Comparison of ENCODE assay signal across 10 mouse cellular contexts in genomic region chr2:65337378-65338140, GRCm38 (mm10). TPM values are rescaled to one million over a fixed set of nuclear protein-coding genes. Genes with fewer than 3 reads are reported as not detected.
DNase-seq lines count a peak whose midpoint lies in the region; ATAC-seq and TF ChIP-seq lines count a peak whose summit lies in the region.
"Had no signal": no experiment of that assay in that cellular context is flagged by ENCODE, and none has a peak within 500 bp of the region (broad histone marks: within the 10 kb centered on the region; RNA-seq: fewer than 3 reads in every experiment).

No protein-coding gene starts in this region.

- DNase-seq in heart, adult 11 months = peak; percentile 91
- no peak for DNase-seq in heart, postnatal 25 days (ENCODE audit: low spot score)
- DNase-seq in embryo, embryonic 11.5 days (ENCODE audit: low read depth, low spot score) = peak; percentile 19
- peak; percentile 31 to 51 for DNase-seq in heart, adult 9 months (ENCODE audit: low spot score in 2 of 2)
- peak; percentile 51 to 60 for DNase-seq in kidney, adult 8-10 months
- peak; percentile 44 for DNase-seq in limb, embryonic 10.5 days (ENCODE audit: low spot score)
- peak; percentile 82 for DNase-seq in midbrain, postnatal 0 days (ENCODE audit: low spot score)
- DNase-seq in thymus, postnatal 0 days (ENCODE audit: low spot score) = peak; percentile 74
- DNase-seq: liver, embryonic 13.5 days had no signal

- H3K4me2 ChIP-seq in midbrain, postnatal 0 days (ENCODE audit: low read depth, low read length, poor library complexity, severe bottlenecking) = 0 out of 2 replicates have a peak overlapping the region, but pooled peaks have one; percentile 4
- H3K4me2 ChIP-seq: liver, embryonic 13.5 days had no signal

- no peaks in the 10 kb centered on the region for H3K27me3 ChIP-seq in limb, embryonic 10.5 days (ENCODE audit: low read depth, poor library complexity, severe bottlenecking)
- H3K27me3 ChIP-seq in midbrain, postnatal 0 days (ENCODE audit: insufficient read depth, low read length) = no peaks in the 10 kb centered on the region
- H3K27me3 ChIP-seq: liver, embryonic 13.5 days had no signal

- 27% methylated on average over 14 of the region's 14 CpGs for WGBS in limb, embryonic 10.5 days
- WGBS in midbrain, postnatal 0 days = 15% methylated on average over 14 of the region's 14 CpGs

- H3K36me3 ChIP-seq in limb, embryonic 10.5 days = no peaks in the 10 kb centered on the region
- H3K36me3 ChIP-seq in midbrain, postnatal 0 days (ENCODE audit: insufficient read depth, low read length) = no peaks in the 10 kb centered on the region
- H3K36me3 ChIP-seq: G1E; liver, embryonic 13.5 days had no signal

- intact Hi-C loops in heart, postnatal 25 days (cut with DNase I) = loop anchor here (5.0 kb wide), 3 partner anchors 100 to 370 kb away; partner anchors contain the start of genes Cobll1 and Grb14

- H3K4me1 ChIP-seq in limb, embryonic 10.5 days = peaks cover 20% of the 10 kb centered on the region
- no peaks in the 10 kb centered on the region for H3K4me1 ChIP-seq in midbrain, postnatal 0 days (ENCODE audit: insufficient read depth, low read length)

- H3K9me3 ChIP-seq in limb, embryonic 10.5 days (replicated peaks) = no peaks in the 10 kb centered on the region
- H3K9me3 ChIP-seq in midbrain, postnatal 0 days (ENCODE audit: low read length) = no peaks in the 10 kb centered on the region
- H3K9me3 ChIP-seq: liver, embryonic 13.5 days had no signal

- no peak overlapping the region for H3K27ac ChIP-seq in limb, embryonic 10.5 days
- no peak overlapping the region for H3K27ac ChIP-seq in midbrain, postnatal 0 days (ENCODE audit: low read depth, low read length)
- H3K27ac ChIP-seq: liver, embryonic 13.5 days had no signal

- no peak overlapping the region for H3K9ac ChIP-seq in midbrain, postnatal 0 days (replicated peaks; ENCODE audit: low read length, poor library complexity, severe bottlenecking)
- H3K9ac ChIP-seq: liver, embryonic 13.5 days had no signal

- ATAC-seq in midbrain, postnatal 0 days (ENCODE audit: low FRiP score) = 0 out of 2 replicates have a peak, but pooled peaks have one; percentile 73

- peak; percentile 85 for TF ChIP-seq CTCF in midbrain, postnatal 0 days (IDR thresholded peaks at IDR 0.05)

- no peak overlapping the region for H3K4me3 ChIP-seq in limb, embryonic 10.5 days
- no peak overlapping the region for H3K4me3 ChIP-seq in midbrain, postnatal 0 days (ENCODE audit: low read depth, low read length)
- H3K4me3 ChIP-seq: liver, embryonic 13.5 days had no signal

RNA-seq across cellular contexts. Expression of gene Slc38a11, which starts 26.3 kb away (rescaled TPM):
- total RNA-seq in heart, postnatal 25 days (2021) = 1 to 10 TPM; 1.4 to 1.5 TPM
- not detected in 2 replicates for polyA plus RNA-seq in limb, embryonic 10.5 days (2016; fragmentation: Nextera tagmentation; extraction: Ambion mirVana)
- total RNA-seq in midbrain, postnatal 0 days (2014; rRNA removed) = 3.3 and 4.0 TPM in 2 replicates
- 1.0 and 1.3 TPM in 2 replicates for polyA plus RNA-seq in midbrain, postnatal 0 days (2015; fragmentation: Nextera tagmentation; extraction: Ambion mirVana)
- not detected in 2 replicates for polyA plus RNA-seq in thymus, postnatal 0 days (2015; fragmentation: Nextera tagmentation; extraction: Ambion mirVana)
- polyA plus RNA-seq: G1E; liver, embryonic 13.5 days had no signal
